ENCODE assay signal across 19 mouse cellular contexts in the genomic region with DNA sequence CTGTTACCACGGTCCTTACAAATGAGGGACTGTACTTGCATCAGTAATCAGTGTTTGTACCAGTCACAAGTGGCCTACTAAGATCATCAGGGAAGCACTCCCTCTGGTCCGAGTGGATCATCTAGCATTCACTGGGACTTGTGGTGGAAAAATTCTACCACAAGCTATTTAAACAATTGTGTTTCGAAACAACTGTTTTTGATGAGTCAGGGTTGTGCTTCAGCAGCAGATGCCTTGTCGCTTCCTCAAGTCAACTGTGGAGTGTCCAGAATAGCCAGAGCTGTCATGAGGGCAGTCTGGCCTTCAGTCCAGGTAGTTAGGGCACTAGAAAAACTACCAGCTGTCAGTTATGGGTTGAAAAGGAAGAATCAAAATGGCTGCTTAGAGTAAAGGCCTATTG. TPM values are rescaled to one million over a fixed set of nuclear protein-coding genes. Genes with fewer than 3 reads are reported as not detected.
DNase-seq lines count a peak whose midpoint lies in the region; ATAC-seq and TF ChIP-seq lines count a peak whose summit lies in the region.
"Had no signal": no experiment of that assay in that cellular context is flagged by ENCODE, and none has a peak within 500 bp of the region (broad histone marks: within the 10 kb centered on the region; RNA-seq: fewer than 3 reads in every experiment).

No protein-coding gene starts in this region.

- no peak for TF ChIP-seq CTCF in midbrain, postnatal 0 days (IDR thresholded peaks at IDR 0.05)

- peak; percentile 26 for DNase-seq in heart, adult 8-10 months (ENCODE audit: low spot score)
- no peak for DNase-seq in heart, postnatal 4 days
- peak; percentile 9 for DNase-seq in midbrain, postnatal 0 days (ENCODE audit: low spot score)
- peak; percentile 14 for DNase-seq in yolk sac, embryonic 10.5 days (ENCODE audit: low spot score)
- no peak for DNase-seq in cerebellum, postnatal 25 days
- DNase-seq: adrenal gland, postnatal 10 days; cerebellum, adult 11-12 months; gastrocnemius, postnatal 10 days; right cerebral cortex, postnatal 4 days had no signal

- H3K4me1 ChIP-seq in midbrain, postnatal 0 days (ENCODE audit: insufficient read depth, low read length), result no peaks in the 10 kb centered on the region
- H3K4me1 ChIP-seq in midbrain, embryonic 13.5 days (replicated peaks), result peaks cover 18% of the 10 kb centered on the region
- H3K4me1 ChIP-seq: embryonic facial prominence, embryonic 12.5 days; stomach, embryonic 15.5 days had no signal

- no peaks in the 10 kb centered on the region for H3K9me3 ChIP-seq in midbrain, postnatal 0 days (ENCODE audit: low read length)
- H3K9me3 ChIP-seq in midbrain, embryonic 13.5 days, result peaks cover 2% of the 10 kb centered on the region; the same call in 1 of the 2 replicates
- H3K9me3 ChIP-seq: embryonic facial prominence, embryonic 12.5 days; forebrain, embryonic 13.5 days; limb, embryonic 13.5 days; stomach, embryonic 15.5 days had no signal

- ATAC-seq in midbrain, postnatal 0 days (ENCODE audit: low FRiP score), result no peak
- no peak for ATAC-seq in midbrain, embryonic 13.5 days
- peak; percentile 84 for ATAC-seq in granulocyte monocyte progenitor cell, adult 5-6 weeks (replicated peaks; ENCODE audit: poor library complexity, severe bottlenecking)
- no peak for ATAC-seq in cerebellum, adult (ENCODE audit: insufficient number of reproducible peaks, low FRiP score, low TSS enrichment)
- ATAC-seq: CD4-positive, CD25-positive, alpha-beta regulatory T cell, adult 4 months; forebrain, embryonic 13.5 days; hindbrain, postnatal 0 days had no signal

- H3K36me3 ChIP-seq in midbrain, postnatal 0 days (ENCODE audit: insufficient read depth, low read length), result no peaks in the 10 kb centered on the region
- H3K36me3 ChIP-seq in midbrain, embryonic 13.5 days, result no peaks in the 10 kb centered on the region
- H3K36me3 ChIP-seq: embryonic facial prominence, embryonic 12.5 days; stomach, embryonic 15.5 days had no signal

- no peak overlapping the region for H3K4me3 ChIP-seq in midbrain, postnatal 0 days (ENCODE audit: low read depth, low read length)
- no peak overlapping the region for H3K4me3 ChIP-seq in midbrain, embryonic 13.5 days (replicated peaks)
- H3K4me3 ChIP-seq: embryonic facial prominence, embryonic 12.5 days; forebrain, embryonic 13.5 days; heart, embryonic 13.5 days; limb, embryonic 13.5 days; stomach, embryonic 15.5 days had no signal

- 89% methylated on average over 4 of the region's 4 CpGs for WGBS in midbrain, postnatal 0 days
- WGBS in midbrain, embryonic 13.5 days, result 92% methylated on average over 4 of the region's 4 CpGs

- H3K27me3 ChIP-seq in midbrain, postnatal 0 days (ENCODE audit: insufficient read depth, low read length), result no peaks in the 10 kb centered on the region
- no peaks in the 10 kb centered on the region for H3K27me3 ChIP-seq in midbrain, embryonic 13.5 days
- H3K27me3 ChIP-seq: embryonic facial prominence, embryonic 12.5 days; forebrain, embryonic 13.5 days; heart, embryonic 13.5 days; limb, embryonic 13.5 days; stomach, embryonic 15.5 days had no signal

- no peak overlapping the region for H3K27ac ChIP-seq in midbrain, postnatal 0 days (ENCODE audit: low read depth, low read length)
- no peak overlapping the region for H3K27ac ChIP-seq in midbrain, embryonic 13.5 days
- H3K27ac ChIP-seq: embryonic facial prominence, embryonic 12.5 days; forebrain, embryonic 13.5 days; heart, embryonic 13.5 days; limb, embryonic 13.5 days; stomach, embryonic 15.5 days had no signal

- H3K4me2 ChIP-seq in midbrain, postnatal 0 days (ENCODE audit: low read depth, low read length, poor library complexity, severe bottlenecking), result no peak overlapping the region
- no peak overlapping the region for H3K4me2 ChIP-seq in midbrain, embryonic 13.5 days (replicated peaks)
- H3K4me2 ChIP-seq: embryonic facial prominence, embryonic 12.5 days; forebrain, embryonic 13.5 days; heart, embryonic 13.5 days; limb, embryonic 13.5 days; stomach, embryonic 15.5 days had no signal

- H3K9ac ChIP-seq in midbrain, postnatal 0 days (replicated peaks; ENCODE audit: low read length, poor library complexity, severe bottlenecking), result no peak overlapping the region
- H3K9ac ChIP-seq in midbrain, embryonic 13.5 days (replicated peaks), result no peak overlapping the region
- H3K9ac ChIP-seq: embryonic facial prominence, embryonic 12.5 days; forebrain, embryonic 13.5 days; heart, embryonic 13.5 days; limb, embryonic 13.5 days; stomach, embryonic 15.5 days had no signal

RNA-seq across cellular contexts. Expression of a gene that starts 38.5 kb away (rescaled TPM):
- total RNA-seq in heart, adult 8-10 months (2022), result 10 to 100 TPM; 44.2 to 48.0 (median 46.4) TPM
- total RNA-seq in heart, postnatal 4 days (2021), result 10 to 100 TPM; 78.9 to 86.4 TPM
- total RNA-seq in midbrain, postnatal 0 days (2014; rRNA removed), result 120 and 147 TPM in 2 replicates
- 139 and 144 TPM in 2 replicates for polyA plus RNA-seq in midbrain, postnatal 0 days (2015; fragmentation: Nextera tagmentation; extraction: Ambion mirVana)
- polyA plus RNA-seq in midbrain, embryonic 13.5 days (2015; fragmentation: Nextera tagmentation; extraction: Ambion mirVana), result 112 and 126 TPM in 2 replicates
- 68.9 and 76.2 TPM in 2 replicates for total RNA-seq in granulocyte monocyte progenitor cell, adult 5-6 weeks (2014; fragmentation: Nextera tagmentation)
- total RNA-seq in granulocyte monocyte progenitor cell, adult 5-6 weeks (2017), result 118 and 138 TPM in 2 replicates

Comparison
In these comparisons a context has a peak if more than half of its experiments do, and no peak if none do; other contexts are left out.
1. DNase-seq: peak in heart, adult 8-10 months (single experiment), midbrain, postnatal 0 days (single experiment) and yolk sac, embryonic 10.5 days (single experiment); none in heart, postnatal 4 days (single experiment) and cerebellum, postnatal 25 days (0 of 2).